Mouse (Mus musculus): ENCODE results near the gene Rhbdf2.
"Not testable (repeated sequence)": the region's sequence is repeated elsewhere in the genome, so short reads cannot be mapped to it uniquely, and the experiment has no call there.

Rhbdf2 gene

DNA sequence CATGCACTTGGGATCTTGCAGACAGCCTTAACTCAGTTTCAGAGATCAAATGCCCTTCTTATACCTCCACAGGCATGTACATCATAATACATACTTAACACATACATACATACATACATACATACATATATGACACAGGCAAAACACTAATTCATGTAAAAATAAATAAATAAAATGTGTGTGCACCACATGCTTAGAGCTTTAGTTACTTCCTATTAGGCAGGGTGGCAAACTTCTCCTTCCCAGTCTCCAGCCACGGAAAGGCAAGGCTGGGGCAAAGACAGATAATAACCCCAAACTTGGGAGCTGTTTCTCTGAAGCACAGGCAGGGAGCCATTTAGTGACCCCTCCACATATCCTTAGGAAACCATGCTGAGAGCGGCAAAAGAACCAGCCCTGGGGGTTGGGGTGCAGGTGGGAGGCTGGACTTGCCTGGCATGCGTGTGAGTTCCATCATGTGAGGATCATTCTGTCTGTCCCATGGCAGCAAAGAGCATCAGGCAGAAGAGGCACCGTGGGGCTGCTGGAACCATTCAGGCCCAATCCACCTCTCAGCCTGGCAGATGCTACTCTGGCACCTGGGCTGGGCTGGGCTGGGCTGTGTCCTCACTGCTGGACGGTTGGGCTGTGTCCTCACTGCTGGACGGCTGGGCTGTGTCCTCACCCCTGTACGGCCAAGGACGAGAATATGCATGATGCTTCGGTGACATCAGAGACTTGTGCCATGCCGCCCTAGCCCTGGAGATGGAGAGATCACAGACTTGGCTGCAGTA is at the start of gene Rhbdf2:
Gene Rhbdf2 (minus strand): TSS at position 721 of the 773 bp plus-strand sequence.
- DNase-seq = no peak

DNA sequence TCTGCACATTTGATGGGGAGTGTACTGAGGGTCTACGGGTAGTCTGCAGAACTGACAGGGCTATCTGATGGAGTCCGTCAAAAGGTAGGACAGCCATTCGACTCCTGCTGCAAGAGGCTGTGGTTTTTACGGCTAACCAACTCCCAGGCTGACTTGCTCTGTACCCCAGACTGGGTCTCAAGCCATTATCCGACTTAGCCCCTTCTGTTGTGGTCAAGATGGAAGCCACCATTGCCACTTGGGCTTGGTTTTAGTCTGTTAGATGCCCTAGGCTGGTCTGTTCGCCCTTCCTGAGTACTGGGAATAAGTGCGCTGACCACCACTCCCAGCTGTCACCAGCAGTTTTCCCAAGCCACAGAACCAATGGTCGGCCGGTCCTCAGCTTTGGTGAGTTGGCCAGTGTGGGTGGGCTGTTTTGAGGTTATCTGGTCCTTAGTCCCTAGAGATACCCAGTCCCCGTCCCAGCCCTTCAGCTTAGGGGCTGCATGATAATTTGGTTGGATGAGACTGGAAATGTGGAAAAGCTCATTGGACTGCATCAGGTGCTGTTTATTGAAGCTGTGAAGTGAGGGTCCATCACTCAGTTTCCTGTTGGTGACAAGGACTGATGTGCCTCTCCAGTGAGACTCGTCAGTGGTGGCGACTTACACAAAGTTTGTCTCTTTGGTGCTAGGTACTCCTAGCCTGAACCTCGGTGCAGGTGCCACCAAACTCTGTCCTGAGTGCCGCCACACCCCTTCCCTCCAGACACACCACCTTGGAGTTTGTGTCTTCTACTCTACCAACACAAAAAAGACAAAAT is 49.6 kb upstream of the Rhbdf2 start:
- DNase-seq = no peak

DNA sequence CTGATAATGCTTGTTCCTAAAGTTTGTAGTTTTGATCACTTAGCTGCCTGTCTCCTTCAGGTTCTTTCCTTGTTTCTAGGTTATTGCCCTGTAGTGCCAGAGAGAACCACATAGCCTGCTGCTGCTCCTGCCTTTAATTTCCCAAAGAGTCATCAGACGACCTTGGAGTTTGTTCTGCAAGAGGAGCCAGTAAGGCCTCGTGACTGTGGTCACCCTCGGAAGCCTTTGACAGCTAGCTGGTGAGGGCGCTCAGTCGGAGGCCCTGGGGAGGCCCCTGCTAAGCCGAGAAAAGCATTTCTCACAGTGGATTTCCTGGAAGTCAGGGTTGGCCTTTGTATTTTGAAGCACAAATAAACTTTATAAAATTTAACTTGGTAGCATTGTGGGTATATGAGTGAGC is 48.6 kb upstream of the Rhbdf2 start:
- peak; percentile 86 to 90 for DNase-seq

DNA sequence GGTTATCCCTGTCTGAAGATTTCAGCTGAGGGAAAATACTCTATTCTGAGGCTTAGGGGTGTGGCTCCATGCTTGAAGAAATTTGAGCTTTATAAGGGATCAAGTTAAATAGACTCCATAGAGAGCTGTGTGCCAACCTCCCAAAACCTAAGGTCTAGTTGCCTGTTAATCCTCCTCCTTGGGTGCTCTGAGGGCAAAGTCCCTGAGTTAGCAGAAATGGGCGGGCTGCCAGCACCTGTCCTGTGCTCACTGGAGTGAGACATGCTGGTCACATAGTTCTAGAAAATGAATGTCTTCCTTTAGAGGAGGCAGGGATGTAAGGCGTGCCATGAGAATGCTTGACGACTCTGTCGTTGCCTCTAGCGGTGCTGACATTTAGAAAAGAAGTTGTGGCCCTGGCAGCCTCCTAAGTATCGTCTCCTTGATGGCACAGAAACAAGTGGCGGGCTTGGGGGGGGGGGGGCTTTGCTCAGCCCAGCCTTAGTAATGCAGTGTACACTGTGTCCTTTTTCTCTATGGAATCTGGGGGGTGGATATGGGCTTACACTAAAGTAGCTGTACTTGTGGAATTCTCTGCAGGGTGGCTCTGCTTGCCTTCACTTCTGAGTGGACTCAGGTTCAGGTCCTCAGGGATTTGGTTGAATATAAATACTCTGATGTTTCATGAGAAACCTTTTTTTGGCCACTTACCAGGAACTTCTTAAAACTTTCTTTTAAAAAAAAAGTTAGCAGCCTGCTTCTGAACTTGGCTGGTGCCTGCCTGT is 48.0 kb upstream of the Rhbdf2 start:
- peak; percentile 95 to 96 for DNase-seq

GRCm38 (mm10) chr11:116673410-116673809 is 46.6 kb upstream of the Rhbdf2 start:
- DNase-seq = no peak

DNA sequence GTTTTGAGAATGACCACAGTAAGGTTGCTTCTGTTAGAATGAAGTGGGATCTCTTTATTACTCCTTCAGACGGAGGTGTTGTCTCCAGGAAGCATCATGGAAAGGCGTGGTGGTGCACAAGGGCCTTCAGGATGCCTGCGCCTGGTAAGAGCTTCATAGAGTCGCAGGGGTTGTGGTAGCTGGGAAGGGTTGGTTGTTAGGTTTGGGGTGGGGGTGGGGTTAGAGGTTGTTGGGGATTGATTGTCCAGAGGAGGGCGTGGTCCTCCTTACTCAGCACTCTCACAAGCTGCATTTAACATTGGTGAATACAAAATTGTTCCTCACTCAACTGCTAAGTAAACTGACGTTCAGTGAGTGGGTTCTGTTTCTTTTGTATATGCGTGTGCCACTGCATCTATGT is 45.8 kb upstream of the Rhbdf2 start:
- no peak for DNase-seq

DNA sequence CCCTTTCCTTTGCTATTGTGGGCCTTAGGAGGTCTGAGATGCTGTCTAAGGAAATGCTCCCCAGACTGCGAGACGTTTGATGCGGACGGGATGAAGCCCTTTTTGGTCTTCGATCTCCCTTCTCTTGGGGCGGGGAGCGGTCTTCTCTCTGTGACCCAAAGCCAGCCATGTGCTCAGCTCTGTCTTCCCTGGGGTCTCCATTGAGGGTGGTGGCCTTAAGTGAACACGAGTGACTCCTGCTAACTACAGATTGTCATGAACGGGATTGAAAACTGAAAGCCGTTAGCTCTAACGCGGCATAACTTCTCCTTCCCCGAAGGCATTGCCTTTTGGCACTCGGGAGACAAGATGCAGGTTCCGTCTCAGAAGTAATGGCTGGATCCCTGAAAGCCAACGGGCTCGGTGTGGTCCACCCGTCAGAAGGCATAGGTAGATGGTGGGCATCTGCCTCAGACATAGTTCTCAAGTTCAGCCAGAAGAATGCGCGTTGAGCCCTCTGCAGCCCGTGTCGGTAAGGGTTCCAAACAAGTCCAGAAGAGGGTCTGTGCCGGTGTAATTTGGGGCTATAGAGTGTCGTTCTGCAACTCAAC is 45.1 kb upstream of the Rhbdf2 start:
- no peak for DNase-seq

- DNase-seq = peak; percentile 99 to 100
These were observed 44.5 kb upstream of the Rhbdf2 start for GRCm38 (mm10) chr11:116671112-116671844.

GRCm38 (mm10) chr11:116670386-116670785 is 43.6 kb upstream of the Rhbdf2 start:
- DNase-seq = no peak

GRCm38 (mm10) chr11:116669787-116670365 is 43.1 kb upstream of the Rhbdf2 start:
- no peak for DNase-seq

DNA sequence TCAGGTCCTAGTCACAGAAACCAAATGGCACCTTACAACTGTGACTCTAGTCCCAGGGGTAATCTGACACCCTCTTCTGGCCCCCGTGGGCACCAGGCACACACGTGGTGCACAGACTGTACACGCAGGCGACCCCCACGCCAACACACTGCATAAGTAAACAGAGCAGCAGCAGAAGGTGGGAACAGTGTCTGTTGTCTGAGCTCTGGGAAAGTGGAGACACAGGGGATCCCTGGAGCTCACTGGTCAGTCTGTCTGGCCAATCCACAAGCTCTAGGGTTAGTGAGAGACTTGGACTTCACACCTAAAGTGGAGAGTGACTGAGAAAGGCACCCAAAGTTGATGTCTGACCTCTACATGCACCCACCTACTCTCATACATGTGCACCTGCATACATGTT is 42.5 kb upstream of the Rhbdf2 start:
- no peak for DNase-seq

GRCm38 (mm10) chr11:116668839-116669238 is 42.0 kb upstream of the Rhbdf2 start:
- DNase-seq = peak in 1 of 2 experiments; percentile 63

GRCm38 (mm10) chr11:116668381-116668825 is 41.6 kb upstream of the Rhbdf2 start:
- DNase-seq = peak; percentile 50 to 59

DNA sequence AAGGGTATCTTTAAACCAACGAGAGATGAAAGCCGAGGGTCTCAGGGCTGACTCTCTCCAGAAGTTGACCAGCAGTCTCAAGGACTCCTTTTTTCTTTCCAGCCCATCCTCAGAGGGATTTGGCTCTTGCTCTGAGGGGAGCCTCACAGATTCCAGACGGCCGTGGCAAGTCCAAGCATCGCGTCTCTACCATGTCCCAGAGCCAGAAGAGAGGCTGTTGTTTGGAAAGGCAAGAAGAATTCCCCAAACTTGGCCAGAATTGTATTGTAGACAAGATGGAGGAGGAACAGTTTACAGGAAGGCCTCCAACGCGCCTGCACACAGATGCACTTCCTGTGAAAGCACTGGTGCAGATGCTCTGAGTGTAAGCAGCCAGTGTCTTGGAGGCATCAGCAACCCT is 41.1 kb upstream of the Rhbdf2 start:
- DNase-seq = no peak

DNA sequence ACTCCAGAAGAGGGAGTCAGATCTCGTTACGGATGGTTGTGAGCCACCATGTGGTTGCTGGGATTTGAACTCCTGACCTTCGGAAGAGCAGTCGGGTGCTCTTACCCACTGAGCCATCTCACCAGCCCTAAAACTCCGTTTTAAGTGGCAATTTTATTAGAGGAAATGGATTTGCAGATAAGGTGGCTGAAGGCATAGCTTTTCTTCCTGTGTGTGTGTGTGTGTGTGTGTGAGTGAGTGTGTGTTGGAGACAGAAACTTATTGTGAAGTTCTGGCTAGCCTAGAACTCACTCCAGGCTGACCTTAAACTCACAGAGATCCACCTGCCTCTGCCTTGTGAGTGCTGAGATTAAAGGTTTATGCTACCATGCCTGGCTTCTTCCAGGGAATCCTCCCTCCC is 40.2 kb upstream of the Rhbdf2 start:
- not testable (repeated sequence) for DNase-seq

- no peak for DNase-seq
These were observed 39.7 kb upstream of the Rhbdf2 start for GRCm38 (mm10) chr11:116666566-116666965.

DNA sequence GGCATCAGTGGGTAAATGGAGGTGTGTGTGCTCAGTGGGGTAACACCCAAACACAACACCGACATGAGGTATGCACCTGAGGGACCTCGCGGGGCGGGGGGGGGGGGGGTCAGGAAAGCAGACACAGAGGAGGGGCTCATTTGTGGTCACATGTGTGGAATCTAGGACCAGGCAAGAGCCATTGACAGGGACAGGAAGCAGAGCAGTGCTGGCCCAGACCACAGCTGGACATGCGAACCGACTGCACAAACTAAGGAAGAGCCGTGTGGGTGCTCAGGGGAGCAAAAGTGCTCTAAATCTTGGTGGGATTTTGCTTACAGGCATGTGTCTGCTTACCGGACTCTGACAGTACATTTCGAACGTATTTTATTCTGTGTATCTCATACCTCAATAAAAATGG is 38.5 kb upstream of the Rhbdf2 start:
- no peak for DNase-seq

GRCm38 (mm10) chr11:116661948-116662377 is 35.1 kb upstream of the Rhbdf2 start:
- DNase-seq = peak in 1 of 2 experiments; percentile 64

GRCm38 (mm10) chr11:116661291-116661947 is 34.6 kb upstream of the Rhbdf2 start:
- DNase-seq = no peak

DNA sequence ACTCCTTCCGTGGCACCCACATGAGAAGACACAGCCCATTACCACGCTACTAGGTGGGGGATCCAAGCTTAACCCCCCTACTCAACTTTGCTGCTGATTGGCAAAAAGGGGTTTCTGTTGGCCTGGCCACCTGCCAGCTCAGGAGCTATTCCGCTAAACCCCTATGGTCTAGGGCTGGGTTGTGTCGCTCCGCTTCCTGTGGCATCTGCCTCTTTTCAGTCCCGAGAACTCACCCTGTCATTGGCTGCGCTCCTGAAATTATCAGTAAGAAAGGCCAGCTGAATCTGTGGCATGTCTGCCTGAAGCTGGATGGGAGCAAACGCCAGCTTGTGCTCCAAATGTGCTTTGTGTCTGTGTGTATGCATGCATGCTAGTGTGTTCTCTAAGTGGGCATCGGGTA is 33.4 kb upstream of the Rhbdf2 start:
- DNase-seq = no peak

- no peak for DNase-seq
These were observed 32.3 kb upstream of the Rhbdf2 start for GRCm38 (mm10) chr11:116659027-116659621.
